Mouse (Mus musculus): ENCODE data around the gene Tbck.

The Tbck gene

GRCm38 (mm10) chr3:132835118-132835794 is 151.3 kb downstream of the Tbck start:
- no peak for DNase-seq (ENCODE audit: low spot score)

GRCm38 (mm10) chr3:132837134-132837533 is 153.2 kb downstream of the Tbck start:
- DNase-seq (ENCODE audit: low spot score): no peak

- DNase-seq (ENCODE audit: low spot score): no peak
These were observed 154.9 kb downstream of the Tbck start for GRCm38 (mm10) chr3:132838656-132839417.

- no peak for DNase-seq (ENCODE audit: low spot score)
These were observed 155.6 kb downstream of the Tbck start for GRCm38 (mm10) chr3:132839516-132839915.

- no peak for DNase-seq (ENCODE audit: low spot score)
These were observed 158.7 kb downstream of the Tbck start for GRCm38 (mm10) chr3:132842676-132843075.

- no peak for DNase-seq (ENCODE audit: low spot score)
These were observed 165.7 kb downstream of the Tbck start for GRCm38 (mm10) chr3:132849669-132850068.

GRCm38 (mm10) chr3:132850431-132850830 is 166.5 kb downstream of the Tbck start:
- no peak for DNase-seq (ENCODE audit: low spot score)

GRCm38 (mm10) chr3:132851417-132851816 is 167.5 kb downstream of the Tbck start:
- no peak for DNase-seq (ENCODE audit: low spot score)

GRCm38 (mm10) chr3:132851841-132852728 is 168.1 kb downstream of the Tbck start:
- no peak for DNase-seq (ENCODE audit: low spot score)

- DNase-seq (ENCODE audit: low spot score): no peak
These were observed 170.3 kb downstream of the Tbck start for GRCm38 (mm10) chr3:132854271-132854670.

- no peak for DNase-seq (ENCODE audit: low spot score)
These were observed 171.7 kb downstream of the Tbck start for GRCm38 (mm10) chr3:132855458-132856212.

GRCm38 (mm10) chr3:132856651-132857050 is 172.7 kb downstream of the Tbck start:
- no peak for DNase-seq (ENCODE audit: low spot score)

- DNase-seq (ENCODE audit: low spot score): no peak
These were observed 174.9 kb downstream of the Tbck start for GRCm38 (mm10) chr3:132858849-132859248.

- DNase-seq (ENCODE audit: low spot score): no peak
These were observed 175.6 kb downstream of the Tbck start for GRCm38 (mm10) chr3:132859573-132859972.

GRCm38 (mm10) chr3:132860796-132861195 is 176.9 kb downstream of the Tbck start:
- no peak for DNase-seq (ENCODE audit: low spot score)

- DNase-seq (ENCODE audit: low spot score): no peak
These were observed 179.9 kb downstream of the Tbck start for GRCm38 (mm10) chr3:132863843-132864242.

- DNase-seq (ENCODE audit: low spot score): no peak
These were observed 180.5 kb downstream of the Tbck start for GRCm38 (mm10) chr3:132864329-132864919.

- no peak for DNase-seq (ENCODE audit: low spot score)
These were observed 181.0 kb downstream of the Tbck start for GRCm38 (mm10) chr3:132864986-132865385.

GRCm38 (mm10) chr3:132865596-132865995 is 181.7 kb downstream of the Tbck start:
- DNase-seq (ENCODE audit: low spot score): no peak

- DNase-seq (ENCODE audit: low spot score): no peak
These were observed 183.0 kb downstream of the Tbck start for GRCm38 (mm10) chr3:132866984-132867383.

GRCm38 (mm10) chr3:132868838-132869237 is 184.9 kb downstream of the Tbck start:
- no peak for DNase-seq (ENCODE audit: low spot score)

All from T-cell, adult 2 months (primary cell).